Mouse (Mus musculus) testis, adult 2 months (tissue): ENCODE data around the gene Pld1.

Source experiments
- CTCF ChIP-seq: fragments of 200-500 bp; IDR thresholded peaks from 2 replicates; pipeline ENCODE4 v1.5.1; 2012; ENCODE audit warnings: low read depth, mild to moderate bottlenecking, inconsistent platforms, low read length, moderate library complexity; ENCODE audit not compliant: control insufficient read depth, insufficient read depth, insufficient replicate concordance
- POLR2A ChIP-seq: fragments of 200-500 bp; IDR thresholded peaks from 2 replicates; pipeline ENCODE4 v1.6.1; 2012; ENCODE audit warnings: low read depth, mild to moderate bottlenecking, inconsistent platforms, low read length, moderate library complexity; ENCODE audit not compliant: control insufficient read depth

DNA sequence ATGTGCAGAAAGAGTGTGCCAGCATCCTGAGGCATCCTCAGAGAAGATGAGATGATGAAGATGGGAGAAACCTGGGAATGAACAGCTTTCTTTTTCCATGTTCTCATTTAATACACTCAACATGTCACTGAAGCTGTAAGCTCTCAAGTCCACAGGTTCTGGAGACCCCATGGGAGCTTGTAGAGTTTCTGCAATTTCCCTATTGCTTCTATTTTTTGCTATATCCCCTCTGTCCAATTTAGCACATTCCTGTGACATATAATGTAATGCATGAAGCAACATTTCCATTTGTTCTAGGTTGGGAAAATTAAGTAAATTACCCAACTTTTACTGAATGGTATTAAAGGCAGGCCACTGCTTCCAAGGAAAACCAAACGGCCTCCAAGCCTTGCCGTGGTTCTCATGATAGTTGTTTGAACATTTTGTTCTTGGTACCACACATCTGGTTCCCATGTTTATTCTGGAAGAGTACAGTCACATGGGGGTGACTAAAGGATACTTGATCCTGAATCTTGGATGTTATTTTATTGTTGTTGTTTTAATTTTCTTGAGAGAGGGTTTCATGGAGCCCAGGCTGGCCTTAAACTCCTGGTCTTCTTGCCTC is 52.7 kb downstream of the Pld1 start:
- no peak for TF ChIP-seq CTCF
- no peak for TF ChIP-seq POLR2A
